Mouse (Mus musculus) MEL (cell line): ENCODE measurements around the gene Ifngr2. TPM values are rescaled to one million over a fixed set of nuclear protein-coding genes. Genes with fewer than 3 reads are reported as not detected.

ENCODE experiments used
- DNase-seq: peaks from one replicate; pipeline ENCODE4 v3.0.0; 2011; ENCODE audit warnings: low read depth, low spot score
- H3K27ac ChIP-seq: 2 replicates; pipeline ENCODE4 v1.5.1; 2012; ENCODE audit warnings: low read depth, mild to moderate bottlenecking, control low read depth, low read length, moderate library complexity; ENCODE audit not compliant: control insufficient read depth
- H3K27me3 ChIP-seq, 2 experiments: fragments of 150-350 bp in 1 of 2; sonication (generic) in 1 of 2; 2 replicates each; pipeline ENCODE4 v1.6.1; 2012; ENCODE audit warnings: low read length in 2 of 2, mild to moderate bottlenecking in 2 of 2, improper control_type of control experiment in 1 of 2, moderate library complexity in 1 of 2; ENCODE audit not compliant: insufficient read depth in 2 of 2, control insufficient read depth in 1 of 2
- H3K36me3 ChIP-seq, 2 experiments: 2 replicates each; pipeline ENCODE4 v1.6.1; 2012 to 2014; ENCODE audit warnings: low read length in 2 of 2, improper control_type of control experiment in 1 of 2, inconsistent platforms in 1 of 2, mild to moderate bottlenecking in 1 of 2; ENCODE audit not compliant: insufficient read depth in 2 of 2, control insufficient read depth in 1 of 2
- H3K4me1 ChIP-seq, 2 experiments: fragments of 150-350 bp in 1 of 2; sonication (generic) in 1 of 2; 2 replicates each; pipeline ENCODE4 v1.6.1; 2012; ENCODE audit warnings: low read length in 2 of 2, improper control_type of control experiment in 1 of 2, mild to moderate bottlenecking in 1 of 2; ENCODE audit not compliant: insufficient read depth in 2 of 2, control insufficient read depth in 1 of 2
- H3K4me3 ChIP-seq, 2 experiments: fragments of 150-350 bp in 1 of 2; sonication (generic) in 1 of 2; 2 replicates each; pipeline ENCODE4 v1.5.1; 2012; ENCODE audit warnings: low read depth in 2 of 2, low read length in 2 of 2, mild to moderate bottlenecking in 2 of 2, moderate library complexity in 2 of 2, control low read depth in 1 of 2, improper control_type of control experiment in 1 of 2; ENCODE audit not compliant: control insufficient read depth in 1 of 2, insufficient read depth in 1 of 2
- H3K79me2 ChIP-seq: 2 replicates; pipeline ENCODE4 v1.6.1; 2012; ENCODE audit warnings: mild to moderate bottlenecking, low read length, moderate library complexity; ENCODE audit not compliant: control insufficient read depth, poor library complexity, insufficient read depth
- H3K9ac ChIP-seq: 2 replicates; pipeline ENCODE4 v1.6.1; 2012; ENCODE audit warnings: low read depth, mild to moderate bottlenecking, control low read depth, low read length, moderate library complexity; ENCODE audit not compliant: control insufficient read depth, poor library complexity, severe bottlenecking
- H3K9me3 ChIP-seq: fragments of 150-350 bp; sonication (generic); replicated peaks from 2 replicates; pipeline ENCODE4 v1.6.1; 2012; ENCODE audit warnings: mild to moderate bottlenecking, low read length, improper control_type of control experiment, moderate library complexity; ENCODE audit not compliant: insufficient read depth
- BHLHE40 ChIP-seq: IDR thresholded peaks from 2 replicates; pipeline ENCODE4 v1.6.1; 2012; ENCODE audit warnings: low read depth, mild to moderate bottlenecking, inconsistent platforms, low read length, improper control_type of control experiment, borderline replicate concordance
- CHD1 ChIP-seq: IDR thresholded peaks from 2 replicates; pipeline ENCODE4 v1.6.1; 2012; ENCODE audit warnings: low read depth, mild to moderate bottlenecking, inconsistent platforms, low read length, improper control_type of control experiment
- EP300 ChIP-seq, 2 experiments: IDR thresholded peaks; 2 replicates each; pipeline ENCODE4 v1.6.1; 2011; ENCODE audit warnings: improper control_type of control experiment in 2 of 2, low read length in 2 of 2, low read depth in 1 of 2, mild to moderate bottlenecking in 1 of 2
- ETS1 ChIP-seq: IDR thresholded peaks from 2 replicates; pipeline ENCODE4 v1.6.1; 2012; ENCODE audit warnings: low read depth, mild to moderate bottlenecking, inconsistent platforms, low read length, improper control_type of control experiment, moderate library complexity
- GATA1 ChIP-seq: IDR thresholded peaks from 2 replicates; pipeline ENCODE4 v1.6.1; 2011; ENCODE audit warnings: low read depth, low read length, improper control_type of control experiment
- KAT2A ChIP-seq: conservative IDR thresholded peaks from 2 replicates; pipeline ENCODE4 v1.6.1; 2012; ENCODE audit warnings: low read depth, low read length, improper control_type of control experiment, inconsistent platforms
- MAFK ChIP-seq: IDR thresholded peaks from 2 replicates; pipeline ENCODE4 v1.6.1; 2011; ENCODE audit warnings: low read depth, mild to moderate bottlenecking, low read length, improper control_type of control experiment, borderline replicate concordance
- MAZ ChIP-seq: IDR thresholded peaks from 2 replicates; pipeline ENCODE4 v1.6.1; 2012; ENCODE audit warnings: low read depth, mild to moderate bottlenecking, inconsistent platforms, low read length, improper control_type of control experiment
- MXI1 ChIP-seq: IDR thresholded peaks from 2 replicates; pipeline ENCODE4 v1.6.1; 2011; ENCODE audit warnings: mild to moderate bottlenecking, low read depth, low read length, improper control_type of control experiment
- MYB ChIP-seq: IDR thresholded peaks from 2 replicates; pipeline ENCODE4 v1.6.1; 2011; ENCODE audit warnings: mild to moderate bottlenecking, low read depth, low read length, improper control_type of control experiment
- NELFE ChIP-seq: IDR thresholded peaks from 2 replicates; pipeline ENCODE4 v1.6.1; 2011; ENCODE audit warnings: low read depth, low read length, improper control_type of control experiment
- NRF1 ChIP-seq: IDR thresholded peaks from 2 replicates; pipeline ENCODE4 v1.6.1; 2014; ENCODE audit warnings: low read depth, mild to moderate bottlenecking, inconsistent platforms, low read length, improper control_type of control experiment, moderate library complexity; ENCODE audit not compliant: poor library complexity, insufficient read depth, severe bottlenecking
- RCOR1 ChIP-seq: IDR thresholded peaks from 2 replicates; pipeline ENCODE4 v1.6.1; 2012; ENCODE audit warnings: low read depth, mild to moderate bottlenecking, inconsistent platforms, low read length, improper control_type of control experiment
- SIN3A ChIP-seq: IDR thresholded peaks from 2 replicates; pipeline ENCODE4 v1.6.1; 2012; ENCODE audit warnings: low read length, improper control_type of control experiment, inconsistent platforms
- TAL1 ChIP-seq: IDR thresholded peaks from 2 replicates; pipeline ENCODE4 v1.6.1; 2012; ENCODE audit warnings: mild to moderate bottlenecking, inconsistent platforms, low read length, moderate library complexity, mixed read lengths
- TCF12 ChIP-seq: IDR thresholded peaks from 2 replicates; pipeline ENCODE4 v1.6.1; 2014; ENCODE audit warnings: low read depth, mild to moderate bottlenecking, inconsistent platforms, low read length, improper control_type of control experiment, moderate library complexity
- UBTF ChIP-seq: IDR thresholded peaks from 2 replicates; pipeline ENCODE4 v1.6.1; 2012; ENCODE audit warnings: low read depth, mild to moderate bottlenecking, inconsistent platforms, low read length, improper control_type of control experiment, moderate library complexity, borderline replicate concordance; ENCODE audit not compliant: insufficient read depth
- USF1 ChIP-seq: IDR thresholded peaks from 2 replicates; pipeline ENCODE4 v1.6.1; 2014; ENCODE audit warnings: low read depth, mild to moderate bottlenecking, inconsistent platforms, low read length, improper control_type of control experiment, moderate library complexity
- ZNF384 ChIP-seq: IDR thresholded peaks from 2 replicates; pipeline ENCODE4 v1.6.1; 2012; ENCODE audit warnings: low read depth, mild to moderate bottlenecking, inconsistent platforms, low read length, improper control_type of control experiment
- polyA plus RNA-seq, 2 experiments: library from polyadenylated mRNA; stranded (reverse) in 1 of 2; unstranded in 1 of 2; fragments of >175 nt in 1 of 2; fragments of >200 nt in 1 of 2; gene quantifications; 2 replicates each; pipeline versions ENCODE4 v1.2.1 to v1.2.4; 2012; ENCODE audit warnings: low replicate concordance in 2 of 2, low read depth in 1 of 2; ENCODE audit not compliant: insufficient read length in 2 of 2, insufficient read depth in 1 of 2, missing spikeins in 1 of 2
- total RNA-seq: library from RNA; depleted of rRNA; stranded (reverse); fragments of 300-350 nt; gene quantifications from 2 replicates; pipeline ENCODE4 v1.2.3, GENCODE M21; 2012

Gene Ifngr2
- total and polyA plus RNA-seq, 3 experiments: 2.8 to 11.0 TPM; not detected in 1

GRCm38 (mm10) chr16:91534477-91534876, 12.4 kb upstream of the Ifngr2 start:
- H3K9ac ChIP-seq: peak overlapping the region; percentile 34
- peaks cover 0 to 33% of the 10 kb centered on the region in 2 experiments; a peak in 2 of 4 replicates for H3K36me3 ChIP-seq
- no peaks in the 10 kb centered on the region for H3K79me2 ChIP-seq
- peak overlapping the region; percentile 43 to 53 for H3K4me3 ChIP-seq
- H3K4me1 ChIP-seq: peaks cover 13 to 49% of the 10 kb centered on the region in 2 experiments
- TF ChIP-seq MAFK: peak; percentile 17; the same call in 1 of the 2 replicates
- TF ChIP-seq BHLHE40: peak; percentile 67; the same call in 1 of the 2 replicates
- TF ChIP-seq TCF12: peak; percentile 55
- peak; percentile 46 for TF ChIP-seq SIN3A
- peak; percentile 71 for TF ChIP-seq USF1
- no peak for TF ChIP-seq CHD1
- TF ChIP-seq MXI1: peak; percentile 49
- TF ChIP-seq NRF1: peak; percentile 52; the same call in 1 of the 2 replicates
- peak; percentile 62; the same call in 1 of the 2 replicates for TF ChIP-seq ETS1
- TF ChIP-seq EP300 (IDR thresholded peaks at IDR 0.05; ENCODE audit: low read depth in 1 of 2, low read length in 2 of 2): peak; percentile 29 to 75; a peak in 3 of 4 replicates
- peak; percentile 55; the same call in 1 of the 2 replicates for TF ChIP-seq RCOR1
- peak; percentile 22; the same call in 1 of the 2 replicates for TF ChIP-seq MYB
- TF ChIP-seq NELFE: no peak
- TF ChIP-seq UBTF: no peak
- TF ChIP-seq MAZ: 0 out of 2 replicates have a peak, but pooled peaks have one; percentile 57
- peak; percentile 35; the same call in 1 of the 2 replicates for TF ChIP-seq GATA1
- no peak for TF ChIP-seq TAL1
- 0 out of 2 replicates have a peak, but pooled peaks have one; percentile 15 for TF ChIP-seq ZNF384
- TF ChIP-seq, all 39 proteins: peak for 14
- H3K27ac ChIP-seq: peak overlapping the region; percentile 80
- DNase-seq: peak; percentile 93
- no peaks in the 10 kb centered on the region for H3K27me3 ChIP-seq
- no peaks in the 10 kb centered on the region for H3K9me3 ChIP-seq

GRCm38 (mm10) chr16:91534888-91535287, 12.0 kb upstream of the Ifngr2 start:
- H3K9me3 ChIP-seq: no peaks in the 10 kb centered on the region
- TF ChIP-seq KAT2A (no peak), ETS1 (0 out of 2 replicates have a peak, but pooled peaks have one; percentile 2)
- H3K27me3 ChIP-seq: no peaks in the 10 kb centered on the region
- no peaks in the 10 kb centered on the region for H3K79me2 ChIP-seq
- H3K9ac ChIP-seq: peak overlapping the region; percentile 32; the same call in 1 of the 2 replicates
- H3K4me3 ChIP-seq: no peak overlapping the region
- no peak for DNase-seq
- peaks cover 0 to 33% of the 10 kb centered on the region in 2 experiments; a peak in 2 of 4 replicates for H3K36me3 ChIP-seq
- H3K4me1 ChIP-seq: peaks cover 13 to 49% of the 10 kb centered on the region in 2 experiments
- peak overlapping the region; percentile 59 for H3K27ac ChIP-seq
